Mouse (Mus musculus): Measurements from ENCODE around the gene Ank3.

Gene Ank3

DNA sequence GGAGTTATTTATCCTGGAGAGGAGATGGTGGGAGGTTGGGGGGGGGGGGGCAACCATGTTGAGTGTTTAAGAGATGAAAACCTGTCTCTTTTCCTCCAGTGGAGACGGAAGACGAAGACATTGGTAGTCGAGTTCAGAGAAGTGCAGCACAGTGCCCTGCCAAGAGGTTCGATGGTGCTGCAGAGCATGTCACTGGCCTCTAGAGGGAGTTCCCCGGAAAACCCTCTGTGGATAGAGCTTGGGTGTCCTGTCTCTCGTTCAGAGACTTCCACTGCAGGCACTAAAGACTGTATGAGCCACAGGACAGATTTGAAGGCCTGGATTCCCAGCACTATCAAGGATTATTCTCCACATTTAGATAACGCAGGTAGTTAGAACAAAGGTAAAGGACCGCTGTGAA, 382.9 kb downstream of the Ank3 start:
- no peak for DNase-seq (ENCODE audit: low read depth)

DNA sequence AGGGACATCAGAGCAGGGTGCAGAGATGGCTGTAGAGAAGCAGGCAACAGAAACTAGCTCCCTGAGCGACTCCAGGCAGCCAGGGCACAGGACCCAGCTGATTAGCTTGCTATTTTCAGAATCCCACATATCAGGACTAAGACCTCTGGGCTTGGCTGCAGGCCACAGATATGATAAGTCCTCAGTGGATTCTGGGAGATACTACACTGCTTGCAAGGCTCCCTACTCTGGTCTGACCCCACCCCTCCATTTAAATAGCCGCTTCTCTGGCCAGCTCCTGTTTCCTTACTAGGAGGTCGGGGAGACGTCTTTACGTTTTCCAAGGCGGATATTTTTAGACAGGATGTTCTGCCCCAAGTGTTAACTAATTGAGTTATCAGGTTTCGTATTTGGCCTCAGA, 386.7 kb downstream of the Ank3 start:
- DNase-seq (ENCODE audit: low read depth), result no peak

DNA sequence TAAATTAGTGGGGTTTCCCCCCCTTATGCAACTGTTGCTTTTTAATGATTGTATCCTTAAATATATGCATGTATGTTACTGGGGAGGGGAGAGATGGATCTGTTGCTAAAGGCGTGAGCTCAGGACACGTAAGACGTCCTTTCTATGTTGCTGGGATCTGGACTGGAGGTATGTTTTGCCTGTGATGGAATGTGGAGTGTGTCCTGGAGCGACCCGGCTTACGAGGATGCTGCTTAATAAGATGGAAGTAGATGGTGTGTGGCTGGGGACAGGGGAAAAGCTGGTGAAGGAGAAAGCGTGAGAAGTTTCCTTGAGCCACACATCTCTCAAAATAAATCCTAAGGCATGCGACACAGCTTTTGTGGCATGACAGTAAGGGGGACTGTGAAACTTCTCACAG, 387.1 kb downstream of the Ank3 start:
- no peak for DNase-seq (ENCODE audit: low read depth)

DNA sequence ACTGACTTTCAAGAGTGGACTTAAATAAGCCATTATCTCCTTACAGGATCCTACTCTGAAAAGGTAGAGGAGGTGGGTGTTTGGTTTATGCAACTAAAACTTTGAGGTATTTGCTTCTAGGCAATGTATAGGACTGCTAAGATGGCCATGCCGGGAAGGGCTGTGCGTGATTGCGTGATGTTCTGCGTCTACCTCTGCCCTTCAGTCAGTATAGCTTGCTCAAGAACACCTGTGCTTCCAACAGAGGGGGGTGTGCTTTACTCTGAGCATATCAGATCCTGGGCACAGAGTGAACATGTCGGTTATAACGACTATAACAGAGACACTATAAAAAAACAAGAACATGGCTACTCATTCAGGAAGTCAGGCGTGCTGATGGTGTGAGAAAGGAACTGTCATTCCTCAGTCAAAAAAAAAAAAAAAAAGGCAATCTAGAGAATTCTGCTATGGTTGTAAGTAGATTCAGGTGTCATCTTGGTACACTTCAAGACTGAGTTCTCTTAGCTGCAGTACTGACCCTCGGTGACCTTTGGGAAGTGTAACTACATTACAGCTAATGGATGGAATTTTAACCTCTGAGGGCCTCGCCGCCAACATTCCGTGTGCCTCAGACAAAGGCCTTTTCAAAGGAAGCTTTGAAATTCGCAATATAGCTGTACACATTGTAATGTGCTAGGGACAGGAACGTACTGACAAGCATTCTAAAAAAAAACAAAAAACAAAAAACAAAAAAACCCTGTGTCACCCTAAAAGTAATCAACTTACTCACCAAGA, 387.8 kb downstream of the Ank3 start:
- no peak for DNase-seq (ENCODE audit: low read depth)

DNA sequence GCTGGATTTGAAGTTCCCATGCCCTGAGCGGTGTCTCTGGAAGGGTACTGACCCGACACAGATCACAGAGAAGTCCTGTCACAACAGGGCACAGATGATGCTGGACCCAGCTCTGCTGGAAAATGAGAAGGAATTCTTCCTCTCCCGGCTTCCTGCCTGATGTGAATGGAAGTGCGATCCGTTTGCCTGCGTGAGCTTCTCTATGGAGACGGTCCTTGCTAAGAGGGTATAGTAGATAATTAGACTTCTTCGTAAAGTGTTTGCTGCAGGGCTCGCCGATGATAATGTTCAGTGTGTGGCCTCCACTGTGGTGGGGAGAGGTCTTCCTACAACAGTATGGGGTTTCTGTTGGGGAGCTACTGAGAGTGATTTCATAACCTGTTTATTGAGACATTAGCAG, 388.8 kb downstream of the Ank3 start:
- no peak for DNase-seq (ENCODE audit: low read depth)

DNA sequence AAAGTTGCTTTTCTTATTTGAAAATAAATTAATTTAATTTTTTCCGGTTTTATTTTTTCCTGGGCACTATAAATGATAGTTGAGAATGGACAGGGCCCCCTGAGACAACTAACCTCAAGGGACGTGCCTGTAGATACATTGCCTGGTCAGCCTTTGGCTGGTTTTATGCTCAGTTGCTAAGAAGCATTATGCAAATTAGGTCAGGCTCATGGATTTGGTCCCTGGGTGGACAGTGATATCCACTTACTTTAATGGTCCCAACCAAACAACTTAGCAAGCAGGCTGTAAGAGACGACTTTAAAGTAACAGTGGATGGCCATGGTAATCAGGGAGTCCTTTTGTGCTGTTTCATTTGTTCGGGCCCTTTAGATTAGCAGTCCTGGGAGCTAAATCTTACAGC, 392.0 kb downstream of the Ank3 start:
- no peak for DNase-seq (ENCODE audit: low read depth)

DNA sequence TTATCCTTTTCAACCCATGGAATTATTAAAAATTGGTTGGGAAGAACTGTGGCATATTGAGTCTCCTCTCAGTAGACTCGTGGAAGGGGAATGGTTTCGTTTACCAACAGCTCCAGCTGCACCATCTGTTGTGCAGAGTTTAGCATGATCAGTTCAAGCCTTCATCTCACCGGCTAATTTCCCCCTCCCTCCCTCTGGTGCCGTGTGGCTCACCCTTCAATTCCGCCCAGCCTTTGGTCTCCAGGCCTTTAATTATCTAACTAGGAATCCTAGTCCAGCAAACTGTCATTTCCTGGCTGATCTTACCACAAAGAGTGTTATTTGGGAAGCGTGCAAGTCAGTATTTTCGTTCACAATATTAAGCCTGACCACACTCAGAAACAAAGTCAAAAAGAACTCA, 393.4 kb downstream of the Ank3 start:
- DNase-seq (ENCODE audit: low read depth), result no peak

DNA sequence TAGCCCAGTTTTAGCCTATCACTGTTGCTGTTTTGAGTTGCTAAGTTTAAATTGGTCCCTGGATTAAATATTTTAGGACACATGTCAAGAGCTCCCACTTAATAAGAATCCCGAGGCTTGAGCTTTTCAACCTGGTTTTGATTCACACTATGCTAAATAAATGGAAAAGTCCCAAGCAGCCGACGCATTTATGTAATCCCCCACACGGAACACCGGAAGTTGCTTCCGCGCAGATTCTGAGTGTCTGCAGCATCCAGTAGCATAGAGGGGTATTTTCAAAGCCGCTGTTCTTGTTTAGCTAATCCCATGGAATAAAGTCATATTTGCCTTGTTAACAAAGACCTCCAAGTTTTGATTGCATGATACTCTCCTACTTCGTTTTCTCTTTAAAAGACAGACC, 393.8 kb downstream of the Ank3 start:
- no peak for DNase-seq (ENCODE audit: low read depth)

DNA sequence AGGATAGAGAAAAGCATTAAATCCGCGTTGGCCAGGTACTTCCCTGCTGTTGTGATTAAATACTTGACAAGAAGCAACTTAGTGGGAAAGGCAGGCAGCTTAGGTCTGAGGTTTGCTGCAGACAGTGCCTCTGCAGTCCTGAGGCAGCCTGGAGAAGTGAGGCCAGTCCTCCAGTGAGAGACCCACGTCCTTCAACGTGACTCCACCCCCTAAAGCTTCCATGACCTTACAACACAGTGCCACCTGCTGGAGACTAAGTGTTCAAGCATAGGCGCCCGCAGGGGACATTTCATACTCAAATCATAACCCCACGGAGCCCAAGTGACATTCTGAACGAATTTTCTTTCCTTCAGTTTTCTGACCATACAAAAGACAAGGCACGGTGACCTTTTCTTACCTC, 394.5 kb downstream of the Ank3 start:
- DNase-seq (ENCODE audit: low read depth), result no peak

DNA sequence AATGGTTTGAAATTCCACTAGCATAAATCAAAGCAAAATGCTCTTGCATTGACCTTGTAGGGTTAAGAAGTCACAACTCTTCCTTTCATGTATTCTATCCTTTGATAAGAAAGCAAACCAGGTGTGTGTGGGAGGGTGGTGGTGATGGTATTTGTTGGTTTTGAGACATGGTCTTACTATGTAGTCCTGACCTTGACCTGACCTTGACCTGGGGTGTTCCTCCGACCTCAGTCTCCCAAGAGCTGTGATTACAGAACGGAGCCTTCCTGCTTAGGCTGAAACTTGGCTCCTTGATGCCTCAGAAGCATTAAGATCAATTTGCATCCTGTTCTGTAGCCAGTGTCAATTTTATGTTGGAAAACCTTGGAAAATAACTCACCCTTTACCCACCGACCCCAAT, 397.1 kb downstream of the Ank3 start:
- no peak for DNase-seq (ENCODE audit: low read depth)

DNA sequence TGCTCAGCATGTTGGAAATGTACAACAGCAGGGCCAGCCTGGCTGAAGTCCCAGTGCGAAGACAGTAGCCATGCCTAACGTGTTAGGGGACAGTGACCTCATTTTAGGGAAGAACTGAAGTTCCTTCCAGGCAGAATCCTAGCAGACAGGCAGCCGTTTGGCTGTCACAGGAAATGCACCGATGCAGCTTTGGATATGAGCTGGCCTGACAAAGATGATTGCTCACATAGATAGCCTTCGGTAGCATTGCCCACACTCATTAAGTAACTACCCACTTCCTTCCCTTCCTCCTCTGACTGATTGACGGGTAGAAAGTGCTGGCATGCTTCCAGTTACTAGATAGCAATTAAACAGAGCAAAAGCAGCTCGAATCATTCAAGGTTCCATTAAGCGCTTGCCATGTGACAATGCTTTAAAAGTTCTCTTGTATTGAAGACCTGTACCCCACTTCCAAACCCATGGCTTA, 397.9 kb downstream of the Ank3 start:
- DNase-seq (ENCODE audit: low read depth), result no peak

DNA sequence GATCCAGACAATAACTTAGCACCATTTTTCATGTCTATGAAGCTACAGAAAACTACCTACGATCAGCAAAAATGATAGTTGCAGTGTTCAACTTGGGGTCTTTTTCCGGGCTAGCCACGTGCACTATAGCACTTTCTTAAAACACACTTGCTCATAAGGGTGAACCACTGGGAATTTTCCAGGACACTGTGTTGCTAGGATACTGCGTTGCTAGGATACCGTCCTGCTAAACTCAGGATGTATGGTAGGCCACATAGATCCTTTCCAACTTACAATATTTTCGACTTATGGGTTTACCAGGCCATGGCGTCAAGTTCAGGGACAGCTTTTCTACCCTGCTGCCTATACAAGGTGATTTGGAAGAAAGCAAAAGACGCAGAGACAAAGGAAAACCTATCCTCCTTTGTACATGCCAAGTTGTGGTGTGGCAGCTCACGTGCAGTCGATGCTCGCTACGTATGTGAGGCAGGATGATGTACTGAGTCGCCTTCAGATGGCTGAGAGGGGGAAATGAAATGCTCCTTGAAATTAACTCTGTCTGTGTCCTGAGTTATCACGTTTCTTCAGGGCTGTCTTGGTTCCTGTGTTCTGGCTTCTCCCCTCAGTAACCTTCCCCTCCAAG, 404.7 kb downstream of the Ank3 start:
- DNase-seq (ENCODE audit: low read depth), result no peak

DNA sequence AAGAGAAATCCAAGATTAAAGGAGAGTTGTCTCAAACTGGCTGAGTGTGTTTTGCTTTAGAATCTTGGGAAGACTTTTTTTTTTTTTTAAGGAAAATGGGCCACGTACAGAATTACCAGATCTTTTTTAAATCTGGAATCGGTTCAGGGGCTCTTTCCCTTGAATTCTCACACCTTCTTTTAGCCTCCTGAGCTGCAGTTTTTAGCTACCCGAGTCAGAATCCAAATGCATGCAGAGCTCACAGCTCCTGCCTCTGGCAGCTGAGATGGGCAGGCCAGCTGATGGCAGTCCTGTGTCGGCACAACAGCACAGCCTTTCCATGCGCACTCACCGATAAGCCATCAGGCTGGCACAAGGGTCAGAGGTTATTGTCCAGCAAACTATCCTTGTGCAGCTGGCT, 406.0 kb downstream of the Ank3 start:
- DNase-seq (ENCODE audit: low read depth), result no peak

DNA sequence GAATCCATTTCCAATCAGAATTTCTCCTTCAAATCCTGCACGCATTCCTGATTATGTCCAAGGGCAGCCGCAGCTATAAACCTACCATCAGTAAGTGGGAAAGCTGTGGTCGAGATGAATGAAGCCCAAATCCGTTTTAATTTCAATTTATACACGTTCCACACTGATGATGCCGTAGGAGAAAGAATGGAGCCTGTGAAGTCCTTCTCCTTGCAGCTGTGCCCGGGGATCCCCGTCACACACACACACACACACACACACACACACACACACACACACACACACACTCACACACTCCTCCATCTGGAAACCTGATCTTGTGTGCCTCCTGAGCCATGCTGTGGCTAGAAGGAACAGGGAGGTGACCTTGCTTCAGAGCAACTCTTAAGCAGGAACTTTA, 412.2 kb downstream of the Ank3 start:
- DNase-seq (ENCODE audit: low read depth), result no peak

DNA sequence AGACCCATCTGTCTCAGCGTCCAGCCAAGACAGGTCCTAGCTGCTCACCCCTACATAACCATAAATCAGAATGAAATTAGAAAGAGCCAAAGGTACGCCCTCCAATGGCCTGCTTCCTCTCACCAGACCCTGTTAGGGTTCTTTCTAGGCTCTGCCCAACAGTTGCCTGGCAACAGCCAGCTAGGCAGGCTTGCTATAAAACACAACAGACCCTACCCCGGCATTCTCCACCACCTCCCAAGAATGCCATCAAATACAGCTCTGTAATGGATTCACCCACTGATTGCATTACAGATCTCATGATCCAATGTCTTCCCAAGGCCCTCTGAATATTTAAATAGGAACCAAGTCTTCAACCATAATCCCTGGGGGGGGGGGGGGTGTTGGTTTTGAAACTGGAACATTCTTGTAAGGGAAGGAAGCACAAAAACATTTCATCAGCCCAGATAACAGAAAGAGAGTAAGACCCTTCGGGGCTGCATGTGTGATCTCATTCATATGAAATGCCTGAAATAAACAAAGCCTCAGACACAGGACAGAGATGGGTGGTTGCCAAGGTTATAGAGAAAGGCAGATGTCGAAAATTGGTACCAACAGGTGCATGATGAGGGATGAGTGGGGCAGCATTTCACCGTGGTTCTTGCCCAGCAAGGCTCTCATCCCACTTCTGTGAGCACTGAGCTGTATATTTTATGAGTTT, 415.4 kb downstream of the Ank3 start:
- no peak for DNase-seq (ENCODE audit: low read depth)

DNA sequence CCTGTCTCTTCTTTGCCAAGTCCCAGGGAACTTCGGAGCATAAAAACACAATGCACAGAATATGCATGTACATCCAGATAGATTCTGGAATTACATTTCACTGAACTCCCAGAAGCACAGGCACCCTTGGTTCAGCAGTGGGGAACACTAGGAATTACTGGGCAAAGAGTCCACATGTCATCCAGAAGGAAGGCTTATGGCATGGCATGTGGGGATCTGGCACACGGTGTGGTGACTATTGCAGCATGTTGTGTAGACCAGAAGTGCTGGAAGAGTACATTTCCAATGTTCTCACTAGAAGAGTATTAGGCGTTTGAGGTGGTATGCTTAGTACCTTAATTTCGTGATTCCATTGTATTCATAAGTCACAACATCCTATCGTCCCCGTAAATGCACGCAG, 422.7 kb downstream of the Ank3 start:
- no peak for DNase-seq (ENCODE audit: low read depth)

DNA sequence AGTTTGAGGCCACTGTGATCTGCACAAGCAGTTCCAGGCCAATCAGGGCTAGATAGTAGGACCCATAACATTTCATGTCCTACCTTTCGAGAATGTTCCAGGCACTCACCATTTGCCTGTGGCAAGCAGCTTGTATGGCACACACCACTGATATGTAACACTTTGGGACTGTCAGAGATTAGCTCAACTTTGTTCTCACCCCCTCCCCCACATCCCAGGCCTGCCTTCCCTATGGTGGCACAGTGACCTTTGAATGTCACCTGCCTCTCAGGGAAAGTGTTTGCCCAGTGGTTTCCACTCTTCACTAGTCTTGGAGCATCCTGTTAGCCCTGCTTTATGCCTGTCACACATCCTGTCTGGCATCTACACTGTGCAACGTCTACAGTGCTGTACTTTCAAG, 430.2 kb downstream of the Ank3 start:
- no peak for DNase-seq (ENCODE audit: low read depth)

DNA sequence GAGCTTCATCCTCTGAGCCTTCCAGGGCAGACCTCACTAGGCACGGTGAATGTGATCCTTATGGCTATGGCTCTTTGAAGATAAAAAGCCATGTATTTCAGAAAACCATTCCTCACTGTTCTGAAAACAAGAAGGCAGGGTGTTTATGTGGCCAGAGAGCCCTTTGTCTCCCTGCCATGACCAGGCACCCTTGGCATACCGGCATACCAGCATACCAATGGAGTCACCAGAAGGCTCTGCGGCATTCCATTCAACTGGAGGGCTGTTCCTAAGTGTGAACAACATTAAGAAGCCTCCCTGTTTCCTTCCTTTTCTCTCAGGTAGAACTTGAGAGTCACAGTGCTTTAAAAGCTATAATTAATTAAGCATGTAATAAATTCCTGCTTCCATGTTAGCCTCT, 430.7 kb downstream of the Ank3 start:
- no peak for DNase-seq (ENCODE audit: low read depth)

DNA sequence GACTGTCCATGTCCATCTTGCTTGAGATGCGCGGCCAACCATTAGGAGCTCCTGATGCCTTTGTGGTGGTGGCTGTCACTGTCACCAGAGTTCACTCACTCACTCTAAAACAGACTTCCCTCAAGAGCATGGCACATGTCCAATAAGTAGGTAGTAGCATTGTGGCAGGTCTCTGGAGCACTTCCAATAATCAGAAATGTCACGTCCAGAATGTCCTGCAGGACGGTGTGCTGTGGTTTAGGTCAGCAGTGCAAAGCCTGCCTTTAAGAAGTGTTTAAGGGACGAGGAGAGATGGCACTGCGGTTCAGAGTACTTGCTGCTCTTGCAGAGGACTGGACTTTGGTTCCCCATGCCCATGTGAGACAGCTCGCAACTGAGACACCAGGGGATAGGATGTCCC, 433.0 kb downstream of the Ank3 start:
- no peak for DNase-seq (ENCODE audit: low read depth)

DNA sequence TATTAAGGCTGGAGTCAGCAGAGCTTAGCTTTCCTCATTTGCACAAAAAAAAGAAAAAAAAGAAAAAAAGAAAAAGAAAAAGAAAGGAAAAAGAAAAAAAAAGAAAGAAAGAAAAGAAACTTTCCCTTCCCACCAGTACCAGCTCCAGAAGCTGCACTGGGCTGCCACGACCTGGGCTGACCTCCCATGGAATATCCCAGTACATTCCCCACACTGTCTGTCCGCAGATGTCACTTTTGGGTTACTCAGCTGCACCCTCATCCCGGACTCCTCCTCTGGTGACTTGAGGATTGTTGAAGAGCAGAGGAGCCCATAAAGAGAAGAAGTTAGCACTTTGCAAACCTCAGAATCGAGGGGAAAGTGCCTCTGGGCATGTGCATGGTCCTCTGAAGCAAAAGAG, 433.7 kb downstream of the Ank3 start:
- no peak for DNase-seq (ENCODE audit: low read depth)

DNA sequence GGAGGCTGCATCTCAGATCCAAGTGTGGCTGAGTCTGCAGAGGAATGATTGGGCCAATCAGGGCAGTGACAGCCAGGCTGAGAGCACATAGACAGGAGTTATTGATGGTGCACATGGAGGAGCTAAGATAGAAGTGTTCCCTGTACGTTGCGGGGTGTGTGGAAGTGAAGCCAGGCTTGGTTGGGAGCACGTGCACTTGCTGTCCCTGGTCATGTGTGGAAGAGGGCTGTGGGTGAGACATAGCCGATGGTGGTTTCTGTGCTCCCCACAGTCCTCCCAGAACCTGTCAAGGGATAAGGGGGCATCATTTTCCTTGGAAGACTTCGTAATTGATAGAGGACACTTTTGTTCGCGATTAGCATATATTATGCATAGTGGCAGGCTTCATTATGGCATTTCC, 434.2 kb downstream of the Ank3 start:
- no peak for DNase-seq (ENCODE audit: low read depth)

DNA sequence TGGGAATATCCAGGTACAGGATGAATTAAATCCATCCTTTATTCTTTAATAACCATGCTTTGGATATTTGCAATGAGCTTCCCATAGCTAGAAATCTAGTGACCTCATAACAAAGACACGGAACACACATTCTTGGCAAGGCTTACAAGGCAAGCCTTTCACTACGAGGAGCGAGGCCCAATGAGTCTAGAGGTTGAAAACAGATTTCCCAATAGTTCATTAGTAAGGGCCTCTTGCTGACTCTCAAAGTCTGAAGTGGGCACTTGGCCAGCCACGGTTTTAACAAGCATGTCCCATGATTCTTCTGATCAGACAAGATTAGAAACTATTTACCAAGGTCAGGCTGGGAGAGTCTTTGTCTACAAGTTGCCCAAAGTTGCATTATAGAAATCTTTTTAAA, 436.1 kb downstream of the Ank3 start:
- DNase-seq (ENCODE audit: low read depth), result no peak

DNA sequence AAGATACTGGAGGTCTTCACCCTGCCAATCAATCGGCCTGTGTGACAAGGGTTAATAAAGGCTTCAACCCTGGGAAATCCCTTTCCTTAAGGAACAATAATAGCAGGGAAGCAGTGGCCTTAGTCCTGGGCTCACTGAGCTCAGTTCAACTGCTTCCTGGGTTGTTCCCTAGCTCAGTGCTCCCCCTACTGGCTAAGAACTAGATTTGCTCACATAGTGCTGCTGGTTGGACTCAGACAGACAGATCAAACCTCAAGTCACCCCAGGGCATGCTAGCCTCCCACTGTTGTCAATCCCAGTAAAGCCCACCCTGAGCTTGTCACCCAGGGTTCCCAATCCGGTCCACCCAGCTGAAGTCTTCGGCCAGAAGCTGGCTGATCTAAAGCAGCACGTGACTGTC, 447.2 kb downstream of the Ank3 start:
- DNase-seq (ENCODE audit: low read depth), result no peak

Data from naive thymus-derived CD4-positive, alpha-beta T cell, adult 2 months (primary cell).